ENCODE assay signal across 10 mouse cellular contexts in the genomic region with DNA sequence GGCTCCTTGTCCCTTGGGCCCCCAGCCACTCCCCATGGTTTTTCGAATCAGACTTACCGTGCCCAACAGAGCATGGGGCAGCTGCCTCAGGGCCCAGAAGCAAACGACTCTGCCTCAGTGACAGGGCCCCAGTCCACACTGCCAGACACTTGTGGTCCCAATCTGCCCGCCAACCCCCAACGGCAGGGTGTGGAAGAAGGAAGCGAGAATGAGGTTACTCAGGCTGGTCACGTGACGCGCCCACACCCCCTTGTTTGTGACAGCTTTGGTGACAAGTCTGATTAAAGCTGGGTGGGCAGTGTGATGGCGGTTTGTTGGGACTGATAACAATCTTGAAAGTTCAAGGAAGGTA. TPM values are rescaled to one million over a fixed set of nuclear protein-coding genes. Genes with fewer than 3 reads are reported as not detected.
DNase-seq lines count a peak whose midpoint lies in the region; ATAC-seq and TF ChIP-seq lines count a peak whose summit lies in the region.
"Had no signal": no experiment of that assay in that cellular context is flagged by ENCODE, and none has a peak within 500 bp of the region (broad histone marks: within the 10 kb centered on the region; RNA-seq: fewer than 3 reads in every experiment).

No protein-coding gene starts in this region.

- peaks cover 6 to 22% of the 10 kb centered on the region in 2 experiments for H3K36me3 ChIP-seq in CH12.LX (replicated peaks in 1 of 2; ENCODE audit: control insufficient read depth in 1 of 2, insufficient read depth in 1 of 2, low read length in 1 of 2)
- H3K36me3 ChIP-seq in heart, postnatal 0 days (replicated peaks; ENCODE audit: control insufficient read depth, insufficient read depth, low read length) = no peaks in the 10 kb centered on the region
- H3K36me3 ChIP-seq: embryonic facial prominence, embryonic 15.5 days; limb, embryonic 15.5 days had no signal

- H3K27me3 ChIP-seq in CH12.LX (replicated peaks) = no peaks in the 10 kb centered on the region
- H3K27me3 ChIP-seq in heart, postnatal 0 days (ENCODE audit: control insufficient read depth, insufficient read depth, low read length) = no peaks in the 10 kb centered on the region
- H3K27me3 ChIP-seq: embryonic facial prominence, embryonic 15.5 days; limb, embryonic 15.5 days had no signal

- in situ Hi-C loops in CH12.LX (cut with MboI; ENCODE audit: low pct_ligation_motif_present, low pct_unique_long_range_greater_than_20kb, low sequenced_read_pairs) = loop anchor here (10.0 kb wide), 1 partner anchor 55 kb away; a partner anchor contains a TSS

- peak; percentile 72 for TF ChIP-seq EP300 in CH12.LX (IDR thresholded peaks at IDR 0.05; ENCODE audit: low read length)
- TF ChIP-seq EP300 in heart, postnatal 0 days (IDR thresholded peaks at IDR 0.05; ENCODE audit: low read depth) = no peak

- WGBS in heart, postnatal 0 days = 45% methylated on average over 10 of the region's 10 CpGs

- peaks cover 13% of the 10 kb centered on the region for H3K9me3 ChIP-seq in CH12.LX (replicated peaks; ENCODE audit: low read length)
- no peaks in the 10 kb centered on the region for H3K9me3 ChIP-seq in heart, postnatal 0 days (replicated peaks; ENCODE audit: control insufficient read depth, low read length)
- H3K9me3 ChIP-seq: embryonic facial prominence, embryonic 15.5 days; limb, embryonic 15.5 days had no signal

- DNase-seq in A20 (ENCODE audit: low read depth, low spot score) (peak; percentile 90), CH12.LX (ENCODE audit: extremely low read depth) (peak; percentile 97)
- no peak for DNase-seq in heart, postnatal 0 days (ENCODE audit: low spot score)
- no peak for DNase-seq in left cerebral cortex, adult 11 months (ENCODE audit: low spot score)
- DNase-seq in urinary bladder, postnatal 25 days (ENCODE audit: low spot score) = no peak
- DNase-seq in ovary, postnatal 14 days (ENCODE audit: low spot score) = no peak
- DNase-seq in layer of hippocampus, postnatal 25 days (ENCODE audit: extremely low spot score in 1 of 2, low spot score in 1 of 2) = no peak

- TF ChIP-seq RAD21 in CH12.LX (IDR thresholded peaks at IDR 0.05; ENCODE audit: low read depth, low read length) = no peak; the same call in 1 of the 2 replicates

- H3K4me1 ChIP-seq in CH12.LX (ENCODE audit: control insufficient read depth in 1 of 2, insufficient read depth in 2 of 2) = peaks cover 35 to 83% of the 10 kb centered on the region in 2 experiments
- no peaks in the 10 kb centered on the region for H3K4me1 ChIP-seq in heart, postnatal 0 days (ENCODE audit: control insufficient read depth, insufficient read depth)
- H3K4me1 ChIP-seq: embryonic facial prominence, embryonic 15.5 days had no signal

- ATAC-seq in heart, postnatal 0 days (ENCODE audit: insufficient read depth, low read depth) = no peak
- ATAC-seq in megakaryocyte progenitor cell, adult 5-6 weeks (replicated peaks; ENCODE audit: poor library complexity) = peak; percentile 75

- peak; percentile 74 for TF ChIP-seq POLR2A in CH12.LX (IDR thresholded peaks at IDR 0.05; ENCODE audit: low read depth, low read length)

- H3K4me3 ChIP-seq in CH12.LX (replicated peaks in 1 of 3; ENCODE audit: low read depth in 2 of 3, low read length in 2 of 3, poor library complexity in 1 of 3) = peak overlapping the region; percentile 30 to 68 (median 53)
- peak overlapping the region; percentile 27; the same call in 1 of the 2 replicates for H3K4me3 ChIP-seq in heart, postnatal 0 days (ENCODE audit: low read depth, low read length)
- H3K4me3 ChIP-seq: embryonic facial prominence, embryonic 15.5 days; limb, embryonic 15.5 days had no signal

- H3K27ac ChIP-seq in CH12.LX (ENCODE audit: insufficient read depth, low read depth) = peak overlapping the region; percentile 90
- H3K27ac ChIP-seq in heart, postnatal 0 days (ENCODE audit: low read depth) = 0 out of 2 replicates have a peak overlapping the region, but pooled peaks have one; percentile 11
- H3K27ac ChIP-seq: embryonic facial prominence, embryonic 15.5 days; limb, embryonic 15.5 days had no signal

- H3K79me2 ChIP-seq in CH12.LX (replicated peaks; ENCODE audit: control insufficient read depth, extremely low read depth, insufficient read depth, poor library complexity, severe bottlenecking) = no peaks in the 10 kb centered on the region

- dilution Hi-C loops in CH12.LX (cut with MboI; ENCODE audit: extremely low pct_ligation_motif_present, extremely low pct_unique_long_range_greater_than_20kb, low sequenced_read_pairs) = no loop called here

- peak overlapping the region; percentile 29; the same call in 1 of the 2 replicates for H3K9ac ChIP-seq in CH12.LX (ENCODE audit: insufficient read depth, low read depth)
- H3K9ac ChIP-seq in heart, postnatal 0 days (replicated peaks; ENCODE audit: low read depth, low read length) = no peak overlapping the region
- H3K9ac ChIP-seq: embryonic facial prominence, embryonic 15.5 days; limb, embryonic 15.5 days had no signal

- H3K4me2 ChIP-seq in CH12.LX (ENCODE audit: insufficient read depth, low read depth, poor library complexity, severe bottlenecking) = peak overlapping the region; percentile 55; the same call in 1 of the 2 replicates
- H3K4me2 ChIP-seq in heart, postnatal 0 days (ENCODE audit: low read depth, low read length) = peak overlapping the region; percentile 31; the same call in 1 of the 2 replicates
- H3K4me2 ChIP-seq: embryonic facial prominence, embryonic 15.5 days; limb, embryonic 15.5 days had no signal

- TF ChIP-seq CTCF in CH12.LX (conservative IDR thresholded peaks at IDR 0.05 in 1 of 2, IDR thresholded peaks at IDR 0.05 in 1 of 2; ENCODE audit: low read depth in 2 of 2, low read length in 2 of 2) = no peak
- no peak for TF ChIP-seq CTCF in heart, postnatal 0 days (IDR thresholded peaks at IDR 0.05; ENCODE audit: low read depth)

TF ChIP-seq in CH12.LX, 34 proteins besides CTCF, POLR2A, EP300 and RAD21 (continues in another document):
- TF ChIP-seq USF1 (IDR thresholded peaks at IDR 0.05; ENCODE audit: low read depth, low read length) = peak; percentile 97
- peak; percentile 71 for TF ChIP-seq ELF1 (IDR thresholded peaks at IDR 0.05; ENCODE audit: low read depth, low read length)
- TF ChIP-seq MXI1 (IDR thresholded peaks at IDR 0.05; ENCODE audit: low read depth, low read length) = peak; percentile 90
- TF ChIP-seq JUN (IDR thresholded peaks at IDR 0.05; ENCODE audit: insufficient read depth, low read depth, low read length) = no peak
- 0 out of 2 replicates have a peak, but pooled peaks have one; percentile 11 for TF ChIP-seq MAFK (IDR thresholded peaks at IDR 0.05; ENCODE audit: insufficient replicate concordance, low read length)
- peak; percentile 82 for TF ChIP-seq MEF2A (IDR thresholded peaks at IDR 0.05; ENCODE audit: borderline replicate concordance, low read depth, low read length)
- TF ChIP-seq USF2 (conservative IDR thresholded peaks at IDR 0.05; ENCODE audit: low read depth, low read length) = peak; percentile 96
- no peak; the same call in 1 of the 2 replicates for TF ChIP-seq SMC3 (IDR thresholded peaks at IDR 0.05; ENCODE audit: low read depth, low read length)
- peak; percentile 22; the same call in 1 of the 2 replicates for TF ChIP-seq MAZ (IDR thresholded peaks at IDR 0.05; ENCODE audit: low read depth, low read length)
- TF ChIP-seq UBTF (IDR thresholded peaks at IDR 0.05; ENCODE audit: low read depth, low read length) = peak; percentile 81; the same call in 1 of the 2 replicates
- peak; percentile 77 for TF ChIP-seq KAT2A (IDR thresholded peaks at IDR 0.05; ENCODE audit: insufficient replicate concordance, low read length)
- 0 out of 2 replicates have a peak, but pooled peaks have one; percentile 2 for TF ChIP-seq E2F4 (IDR thresholded peaks at IDR 0.05; ENCODE audit: insufficient replicate concordance, low read depth, low read length)
- TF ChIP-seq PAX5 (IDR thresholded peaks at IDR 0.05; ENCODE audit: low read length) = no peak

RNA-seq across cellular contexts. Expression of a gene that starts 2.2 kb away (rescaled TPM):
- total RNA-seq in CH12.LX (2012; rRNA removed) = 50.5 and 58.5 TPM in 2 replicates
- 27.9 and 29.4 TPM in 2 replicates for total RNA-seq in CH12.LX (2014; rRNA removed)
- polyA plus RNA-seq in CH12.LX (2012; ENCODE audit: insufficient read length, low read depth) = 34.2 and 41.6 TPM in 2 replicates
- total RNA-seq in heart, postnatal 0 days (2014; rRNA removed; ENCODE audit: low replicate concordance) = 1.6 and 5.0 TPM in 2 replicates
- 1.2 and 1.7 TPM in 2 replicates for polyA plus RNA-seq in heart, postnatal 0 days (2015; fragmentation: Nextera tagmentation; extraction: Ambion mirVana)
- 244 and 245 TPM in 2 replicates for total RNA-seq in megakaryocyte progenitor cell, adult 5-6 weeks (2015)
- 82.0 and 99.0 TPM in 2 replicates for total RNA-seq in megakaryocyte progenitor cell, adult 5-6 weeks (2017)
- total RNA-seq in layer of hippocampus, postnatal 25 days (2021) = 10 to 100 TPM; 29.3 to 33.5 TPM

RNA-seq across cellular contexts. Expression of a gene that starts 30.0 kb away (rescaled TPM):
- total RNA-seq in CH12.LX (2012; rRNA removed) (0.30 and 0.46 TPM in 2 replicates), CH12.LX (2014; rRNA removed) (0.55 and 1.0 TPM in 2 replicates)
- polyA plus RNA-seq in CH12.LX (2012; ENCODE audit: insufficient read length, low read depth) = 0.97 and 1.5 TPM in 2 replicates
- 19.9 and 28.4 TPM in 2 replicates for total RNA-seq in heart, postnatal 0 days (2014; rRNA removed; ENCODE audit: low replicate concordance)
- polyA plus RNA-seq in heart, postnatal 0 days (2015; fragmentation: Nextera tagmentation; extraction: Ambion mirVana) = 12.4 and 13.0 TPM in 2 replicates
- total RNA-seq in megakaryocyte progenitor cell, adult 5-6 weeks (2015) = 6.5 and 7.2 TPM in 2 replicates
- total RNA-seq in megakaryocyte progenitor cell, adult 5-6 weeks (2017) = 5.6 and 8.2 TPM in 2 replicates
- total RNA-seq in layer of hippocampus, postnatal 25 days (2021) = 10 to 100 TPM; 18.4 to 23.9 TPM

RNA-seq across cellular contexts. Expression of a gene that starts 57.7 kb away (rescaled TPM):
- total RNA-seq in CH12.LX (2012; rRNA removed) (79.3 and 81.5 TPM in 2 replicates), CH12.LX (2014; rRNA removed) (70.6 and 72.1 TPM in 2 replicates)
- polyA plus RNA-seq in CH12.LX (2012; ENCODE audit: insufficient read length, low read depth) = 83.0 and 86.7 TPM in 2 replicates
- 116 and 149 TPM in 2 replicates for total RNA-seq in heart, postnatal 0 days (2014; rRNA removed; ENCODE audit: low replicate concordance)
- polyA plus RNA-seq in heart, postnatal 0 days (2015; fragmentation: Nextera tagmentation; extraction: Ambion mirVana) = 210 and 215 TPM in 2 replicates
- total RNA-seq in megakaryocyte progenitor cell, adult 5-6 weeks (2015) = 108 TPM in 2 replicates
- 87.2 and 98.4 TPM in 2 replicates for total RNA-seq in megakaryocyte progenitor cell, adult 5-6 weeks (2017)
- 100 to 1,000 TPM; 115 to 126 TPM for total RNA-seq in layer of hippocampus, postnatal 25 days (2021)

RNA-seq across cellular contexts. Expression of a gene that starts 58.0 kb away (rescaled TPM):
- total RNA-seq in CH12.LX (2012; rRNA removed) = 66.1 and 67.0 TPM in 2 replicates
- total RNA-seq in CH12.LX (2014; rRNA removed) = 27.2 and 28.8 TPM in 2 replicates
- 104 and 113 TPM in 2 replicates for polyA plus RNA-seq in CH12.LX (2012; ENCODE audit: insufficient read length, low read depth)
- 15.8 and 22.3 TPM in 2 replicates for total RNA-seq in heart, postnatal 0 days (2014; rRNA removed; ENCODE audit: low replicate concordance)
- polyA plus RNA-seq in heart, postnatal 0 days (2015; fragmentation: Nextera tagmentation; extraction: Ambion mirVana) = 11.9 and 12.8 TPM in 2 replicates
- 16.2 and 17.2 TPM in 2 replicates for total RNA-seq in megakaryocyte progenitor cell, adult 5-6 weeks (2015)
- 26.0 and 37.7 TPM in 2 replicates for total RNA-seq in megakaryocyte progenitor cell, adult 5-6 weeks (2017)
- 10 to 100 TPM; 41.0 to 47.6 TPM for total RNA-seq in layer of hippocampus, postnatal 25 days (2021)

Comparison
In these comparisons a context has a peak if more than half of its experiments do, and no peak if none do; other contexts are left out.
1. DNase-seq: peak in A20 (single experiment) and CH12.LX (single experiment); none in heart, postnatal 0 days (single experiment), left cerebral cortex, adult 11 months (single experiment), urinary bladder, postnatal 25 days (single experiment), ovary, postnatal 14 days (single experiment) and layer of hippocampus, postnatal 25 days (0 of 2).